26 mouse cellular contexts compared by ENCODE assay signal in the genomic region with DNA sequence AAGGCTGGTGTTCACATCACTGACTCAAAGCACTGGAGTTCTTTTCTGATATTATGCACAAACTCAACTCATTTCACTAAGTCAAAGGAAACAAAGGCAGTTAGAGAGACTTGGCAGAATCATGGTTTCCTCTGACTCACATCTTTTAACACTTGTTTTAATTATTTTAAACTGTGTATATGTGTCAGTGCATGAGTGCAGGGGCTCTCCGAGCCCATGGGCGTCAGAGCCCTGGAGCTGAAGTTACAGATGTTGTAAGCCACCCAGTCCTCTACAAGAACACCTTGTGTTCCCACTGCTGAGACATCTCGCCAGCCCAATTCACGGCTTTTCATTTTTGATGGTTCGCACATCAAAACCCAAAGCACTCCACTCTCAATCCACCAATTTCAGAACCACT. TPM values are rescaled to one million over a fixed set of nuclear protein-coding genes. Genes with fewer than 3 reads are reported as not detected.
DNase-seq lines count a peak whose midpoint lies in the region; ATAC-seq and TF ChIP-seq lines count a peak whose summit lies in the region.
"Had no signal": no experiment of that assay in that cellular context is flagged by ENCODE, and none has a peak within 500 bp of the region (broad histone marks: within the 10 kb centered on the region; RNA-seq: fewer than 3 reads in every experiment).

No protein-coding gene starts in this region.

- WGBS in midbrain, postnatal 0 days = 90% methylated on average over 5 of the region's 5 CpGs

- DNase-seq in frontal cortex, postnatal 25 days (ENCODE audit: low spot score in 2 of 2) = no peak
- peak; percentile 64 for DNase-seq in heart, adult 11 months
- no peak for DNase-seq in heart, postnatal 10 days
- peak; percentile 52 for DNase-seq in brain, adult 2 months (ENCODE audit: low read depth, low spot score)
- no peak for DNase-seq in midbrain, postnatal 0 days (ENCODE audit: low spot score)
- DNase-seq: adrenal gland, adult 8-10 months; adrenal gland, postnatal 14 days; adrenal gland, postnatal 36 days; B cell, adult 2 months; cerebellum, adult 11 months; cerebellum, adult 18-20 months; cerebellum, adult 8-10 months; cerebellum, adult 9-11 months; cerebellum, postnatal 14 days; cerebellum, postnatal 36 days; forebrain, postnatal 0 days had no signal

- intact Hi-C loops in heart, postnatal 10 days (cut with DNase I) = no loop called here

- H3K27me3 ChIP-seq in midbrain, postnatal 0 days (ENCODE audit: insufficient read depth, low read length) = no peaks in the 10 kb centered on the region
- H3K27me3 ChIP-seq: CH12.LX; embryonic facial prominence, embryonic 12.5 days; forebrain, embryonic 13.5 days; forebrain, embryonic 15.5 days; Patski had no signal

- no peak overlapping the region for H3K27ac ChIP-seq in midbrain, postnatal 0 days (ENCODE audit: low read depth, low read length)
- H3K27ac ChIP-seq: embryonic facial prominence, embryonic 10.5 days; embryonic facial prominence, embryonic 12.5 days; forebrain, embryonic 13.5 days; forebrain, embryonic 15.5 days had no signal

- TF ChIP-seq CTCF in midbrain, postnatal 0 days (IDR thresholded peaks at IDR 0.05) = no peak

- no peak overlapping the region for H3K4me2 ChIP-seq in midbrain, postnatal 0 days (ENCODE audit: low read depth, low read length, poor library complexity, severe bottlenecking)
- H3K4me2 ChIP-seq: embryonic facial prominence, embryonic 12.5 days; forebrain, embryonic 13.5 days; forebrain, embryonic 15.5 days had no signal

- no peaks in the 10 kb centered on the region for H3K4me1 ChIP-seq in midbrain, postnatal 0 days (ENCODE audit: insufficient read depth, low read length)
- H3K4me1 ChIP-seq: embryonic facial prominence, embryonic 10.5 days; embryonic facial prominence, embryonic 12.5 days; forebrain, embryonic 13.5 days; forebrain, embryonic 15.5 days had no signal

- peak; percentile 85 for ATAC-seq in frontal cortex, adult (ENCODE audit: low TSS enrichment)
- no peak for ATAC-seq in midbrain, postnatal 0 days (ENCODE audit: low FRiP score)
- ATAC-seq: activated CD4-positive, CD25-positive, alpha-beta regulatory T cell, adult 4 months; CD4-positive, CD25-positive, alpha-beta regulatory T cell, adult 4 months; forebrain, embryonic 13.5 days; forebrain, embryonic 15.5 days; forebrain, postnatal 0 days; Patski had no signal

- no peak overlapping the region for H3K4me3 ChIP-seq in midbrain, postnatal 0 days (ENCODE audit: low read depth, low read length)
- H3K4me3 ChIP-seq: embryonic facial prominence, embryonic 10.5 days; embryonic facial prominence, embryonic 12.5 days; forebrain, embryonic 13.5 days; forebrain, embryonic 15.5 days had no signal

- H3K9me3 ChIP-seq in midbrain, postnatal 0 days (ENCODE audit: low read length) = no peaks in the 10 kb centered on the region
- H3K9me3 ChIP-seq: embryonic facial prominence, embryonic 10.5 days; embryonic facial prominence, embryonic 12.5 days; forebrain, embryonic 13.5 days; forebrain, embryonic 15.5 days; G1E had no signal

- H3K36me3 ChIP-seq in midbrain, postnatal 0 days (ENCODE audit: insufficient read depth, low read length) = peaks cover 10% of the 10 kb centered on the region

- no peak overlapping the region for H3K9ac ChIP-seq in midbrain, postnatal 0 days (replicated peaks; ENCODE audit: low read length, poor library complexity, severe bottlenecking)
- H3K9ac ChIP-seq: embryonic facial prominence, embryonic 12.5 days; forebrain, embryonic 13.5 days; forebrain, embryonic 15.5 days; forebrain, postnatal 0 days had no signal

RNA-seq across cellular contexts. Expression of a gene that starts 43.6 kb away (rescaled TPM):
- 10 to 100 TPM; 16.6 to 18.6 TPM for total RNA-seq in heart, postnatal 10 days (2021)
- total RNA-seq in midbrain, postnatal 0 days (2014; rRNA removed) = 63.4 and 63.5 TPM in 2 replicates
- 205 and 229 TPM in 2 replicates for polyA plus RNA-seq in midbrain, postnatal 0 days (2015; fragmentation: Nextera tagmentation; extraction: Ambion mirVana)

Comparison
In these comparisons a context has a peak if more than half of its experiments do, and no peak if none do; other contexts are left out.
1. DNase-seq: peak in heart, adult 11 months (single experiment) and brain, adult 2 months (single experiment); none in frontal cortex, postnatal 25 days (0 of 2), heart, postnatal 10 days (0 of 2) and midbrain, postnatal 0 days (single experiment).